Mouse (Mus musculus) myocyte (in vitro differentiated cells): ENCODE data around the gene Spsb2. TPM values are rescaled to one million over a fixed set of nuclear protein-coding genes. Genes with fewer than 3 reads are reported as not detected.

Experiments used
- H3K27me3 ChIP-seq: one replicate; pipeline ENCODE4 v1.6.1; 2011; ENCODE audit not compliant: control insufficient read depth, insufficient read depth, insufficient read length
- H3K36me3 ChIP-seq: one replicate; pipeline ENCODE4 v1.6.1; 2011; ENCODE audit not compliant: control insufficient read depth, insufficient read depth
- H3K4me2 ChIP-seq: one replicate; pipeline ENCODE4 v1.6.1; 2011; ENCODE audit warnings: low read depth, control low read depth
- H3K4me3 ChIP-seq: one replicate; pipeline ENCODE4 v1.5.1; 2011; ENCODE audit warnings: mild to moderate bottlenecking, control low read depth, moderate library complexity
- H3K79me2 ChIP-seq: one replicate; pipeline ENCODE4 v1.6.1; 2011; ENCODE audit not compliant: control insufficient read depth, insufficient read depth
- H3ac ChIP-seq: one replicate; pipeline ENCODE4 v1.6.1; 2011; ENCODE audit not compliant: control insufficient read depth, insufficient read length
- CEBPB ChIP-seq: IDR thresholded peaks from 2 replicates; pipeline ENCODE4 v1.6.1; 2011; ENCODE audit warnings: mild to moderate bottlenecking, moderate library complexity; ENCODE audit not compliant: poor library complexity, insufficient read depth, severe bottlenecking
- E2F4 ChIP-seq: IDR thresholded peaks from one replicate; pipeline ENCODE4 v1.6.1; 2011; ENCODE audit warnings: mild to moderate bottlenecking, control low read depth, moderate library complexity; ENCODE audit not compliant: insufficient read depth
- MAX ChIP-seq: IDR thresholded peaks from one replicate; pipeline ENCODE4 v1.6.1; 2011; ENCODE audit warnings: low read depth, mild to moderate bottlenecking, control low read depth
- MYOD1 ChIP-seq, 3 experiments: IDR thresholded peaks; one replicate each; pipeline ENCODE4 v1.6.1; 2011; ENCODE audit warnings: control low read depth in 2 of 3, low read depth in 2 of 3, mild to moderate bottlenecking in 2 of 3, moderate library complexity in 1 of 3; ENCODE audit not compliant: insufficient read length in 2 of 3, control insufficient read depth in 1 of 3
- MYOG ChIP-seq, 3 experiments: IDR thresholded peaks; one replicate each; pipeline ENCODE4 v1.6.1; 2011; ENCODE audit warnings: control low read depth in 2 of 3, low read depth in 2 of 3, mild to moderate bottlenecking in 2 of 3; ENCODE audit not compliant: insufficient read length in 2 of 3, control insufficient read depth in 1 of 3, insufficient read depth in 1 of 3
- POLR2A ChIP-seq: IDR thresholded peaks from one replicate; pipeline ENCODE4 v1.6.1; 2011; ENCODE audit warnings: low read depth, mild to moderate bottlenecking, control low read depth, moderate library complexity; ENCODE audit not compliant: insufficient read length
- POLR2AphosphoS2 ChIP-seq: IDR thresholded peaks from one replicate; pipeline ENCODE4 v1.6.1; 2011; ENCODE audit warnings: low read depth, control low read depth; ENCODE audit not compliant: insufficient read length
- REST ChIP-seq: IDR thresholded peaks from one replicate; pipeline ENCODE4 v1.6.1; 2011; ENCODE audit warnings: mild to moderate bottlenecking, control low read depth, moderate library complexity; ENCODE audit not compliant: insufficient read depth, insufficient read length
- SRF ChIP-seq: IDR thresholded peaks from one replicate; pipeline ENCODE4 v1.6.1; 2011; ENCODE audit warnings: low read depth; ENCODE audit not compliant: control insufficient read depth, insufficient read length
- TCF12 ChIP-seq: IDR thresholded peaks from one replicate; pipeline ENCODE4 v1.6.1; 2011; ENCODE audit warnings: mild to moderate bottlenecking, control low read depth; ENCODE audit not compliant: poor library complexity, insufficient read depth, severe bottlenecking
- TCF3 ChIP-seq: IDR thresholded peaks from one replicate; pipeline ENCODE4 v1.6.1; 2011; ENCODE audit warnings: low read depth, control low read depth; ENCODE audit not compliant: insufficient read length
- USF1 ChIP-seq: IDR thresholded peaks from one replicate; pipeline ENCODE4 v1.6.1; 2011; ENCODE audit warnings: low read depth, mild to moderate bottlenecking, control low read depth, moderate library complexity
- polyA plus RNA-seq: library from polyadenylated mRNA; unstranded; fragments of >200 nt; fragmentation: generic; extraction: Trizol; gene quantifications from one replicate; pipeline ENCODE4 v1.2.1, GENCODE M21; 2012; ENCODE audit warnings: missing spikeins

The Spsb2 gene
- polyA plus RNA-seq, 1 experiment: 41.2 TPM

DNA sequence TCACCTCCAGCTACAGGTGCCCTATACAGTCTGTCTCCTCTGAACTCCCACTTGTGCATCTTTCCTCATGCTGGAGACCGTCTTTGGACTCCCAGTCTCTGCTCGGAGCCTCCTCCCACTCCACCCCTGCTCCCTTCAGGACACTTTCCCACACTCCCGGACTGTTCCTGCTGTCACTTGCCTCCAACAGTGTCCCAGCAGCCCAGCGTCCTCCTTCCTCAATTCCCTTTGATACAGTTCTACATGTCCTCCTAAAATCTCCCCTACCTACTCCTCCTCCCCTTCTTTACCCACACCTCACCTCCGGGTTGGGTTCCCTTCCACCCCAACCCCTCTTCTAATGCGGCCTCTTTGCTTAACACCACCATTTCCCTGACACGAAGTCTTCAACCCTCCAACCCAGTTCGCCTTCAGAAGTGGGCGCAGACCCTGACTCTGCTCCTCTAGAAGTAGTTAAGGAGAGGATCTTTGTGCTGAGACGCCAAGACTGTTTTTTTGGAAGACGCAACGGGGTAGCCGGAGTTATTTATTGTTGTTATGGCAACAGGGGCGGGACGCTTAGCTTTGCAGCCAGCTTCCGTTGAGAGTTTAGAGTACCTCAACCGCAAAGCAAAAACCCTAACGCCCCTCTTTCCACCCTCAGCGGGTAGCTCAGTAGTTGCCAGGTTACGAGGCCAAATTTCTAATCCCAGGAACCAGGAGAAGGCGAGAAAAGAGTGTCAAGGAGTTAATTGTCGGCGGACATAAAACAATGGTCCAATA lies 29.1 kb upstream of the Spsb2 start, which contains the start of gene Lrrc23:
Gene Lrrc23, minus strand, starts transcription at position 506 of the 762 bp plus-strand sequence.
- Histone ChIP-seq H3K4me3 (no peak within 1 kb of the TSS), H3K79me2 (no peaks in the 10 kb centered on the region), H3K36me3 (no peaks in the 10 kb centered on the region), H3K27me3 (no peaks in the 10 kb centered on the region), H3ac (no peak within 1 kb of the TSS), H3K4me2 (peak within 1 kb of the TSS; percentile 56)
- TF ChIP-seq SRF (no peak), TCF3 (no peak), REST (no peak), USF1 (no peak), MYOG (IDR thresholded peaks at IDR 0.05; ENCODE audit: control insufficient read depth in 1 of 3, insufficient read depth in 1 of 3, insufficient read length in 2 of 3, low read depth in 2 of 3) (no peak), POLR2A (no peak), MAX (no peak), CEBPB (no peak)

- Histone ChIP-seq H3ac (no peak overlapping the region), H3K4me3 (no peak overlapping the region), H3K36me3 (no peaks in the 10 kb centered on the region), H3K27me3 (no peaks in the 10 kb centered on the region), H3K4me2 (peak overlapping the region; percentile 56), H3K79me2 (no peaks in the 10 kb centered on the region)
- TF ChIP-seq TCF12 (no peak), MYOD1 (IDR thresholded peaks at IDR 0.05; ENCODE audit: control insufficient read depth in 1 of 3, insufficient read length in 2 of 3, low read depth in 2 of 3) (no peak), MYOG (IDR thresholded peaks at IDR 0.05; ENCODE audit: control insufficient read depth in 1 of 3, insufficient read depth in 1 of 3, insufficient read length in 2 of 3, low read depth in 2 of 3) (no peak), SRF (no peak), TCF3 (no peak), E2F4 (no peak), MAX (no peak), POLR2A (no peak), CEBPB (no peak), REST (no peak)
These were observed 28.5 kb upstream of the Spsb2 start for GRCm38 (mm10) chr6:124779984-124780416.

GRCm38 (mm10) chr6:124780917-124781316 lies 27.5 kb upstream of the Spsb2 start:
- no peak overlapping the region for H3K4me3 ChIP-seq
- H3K36me3 ChIP-seq: no peaks in the 10 kb centered on the region
- no peak overlapping the region for H3K4me2 ChIP-seq
- H3K79me2 ChIP-seq: no peaks in the 10 kb centered on the region
- H3ac ChIP-seq: no peak overlapping the region
- TF ChIP-seq CEBPB (no peak), E2F4 (no peak), MAX (no peak), POLR2AphosphoS2 (no peak)
- H3K27me3 ChIP-seq: no peaks in the 10 kb centered on the region

DNA sequence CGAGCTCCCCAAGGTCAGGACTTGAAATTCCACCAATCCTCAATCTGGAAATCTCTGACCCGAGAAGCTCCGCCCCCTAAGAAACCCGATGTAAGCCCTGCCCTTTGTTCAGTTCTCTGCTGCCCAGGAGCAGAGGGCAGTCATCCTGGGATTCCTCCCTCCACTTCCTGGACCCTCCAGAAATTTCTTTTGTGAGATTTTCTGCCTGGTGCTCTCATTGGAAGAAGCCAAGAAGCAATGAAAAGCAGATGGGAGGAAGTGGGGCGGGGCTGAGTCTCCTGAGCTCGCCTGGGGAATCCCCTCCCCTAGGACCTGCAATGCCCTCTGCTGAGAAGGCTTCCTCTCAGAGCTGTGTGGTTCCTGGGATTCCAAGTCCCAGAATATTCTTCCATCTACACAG lies 26.0 kb upstream of the Spsb2 start:
- H3K36me3 ChIP-seq: no peaks in the 10 kb centered on the region
- H3ac ChIP-seq: no peak overlapping the region
- H3K4me2 ChIP-seq: peak overlapping the region; percentile 47
- H3K4me3 ChIP-seq: no peak overlapping the region
- H3K27me3 ChIP-seq: no peaks in the 10 kb centered on the region
- no peak for TF ChIP-seq TCF12
- TF ChIP-seq TCF3: no peak
- TF ChIP-seq MYOG (IDR thresholded peaks at IDR 0.05; ENCODE audit: control insufficient read depth in 1 of 3, insufficient read depth in 1 of 3, insufficient read length in 2 of 3, low read depth in 2 of 3): no peak
- TF ChIP-seq POLR2AphosphoS2: no peak
- TF ChIP-seq MYOD1 (IDR thresholded peaks at IDR 0.05; ENCODE audit: control insufficient read depth in 1 of 3, insufficient read length in 2 of 3, low read depth in 2 of 3): no peak
- no peak for TF ChIP-seq USF1
- no peak for TF ChIP-seq MAX
- no peak for TF ChIP-seq REST
- TF ChIP-seq SRF: no peak
- TF ChIP-seq POLR2A: no peak
- TF ChIP-seq CEBPB: no peak
- TF ChIP-seq E2F4: no peak
- no peaks in the 10 kb centered on the region for H3K79me2 ChIP-seq

- no peak overlapping the region for H3K4me3 ChIP-seq
- H3K27me3 ChIP-seq: no peaks in the 10 kb centered on the region
- H3K79me2 ChIP-seq: no peaks in the 10 kb centered on the region
- TF ChIP-seq MAX: no peak
- no peak for TF ChIP-seq MYOG (IDR thresholded peaks at IDR 0.05; ENCODE audit: control insufficient read depth in 1 of 3, insufficient read depth in 1 of 3, insufficient read length in 2 of 3, low read depth in 2 of 3)
- TF ChIP-seq TCF12: no peak
- no peak for TF ChIP-seq SRF
- TF ChIP-seq REST: no peak
- no peak for TF ChIP-seq USF1
- no peak for TF ChIP-seq E2F4
- no peak for TF ChIP-seq POLR2A
- no peak for TF ChIP-seq TCF3
- TF ChIP-seq MYOD1 (IDR thresholded peaks at IDR 0.05; ENCODE audit: control insufficient read depth in 1 of 3, insufficient read length in 2 of 3, low read depth in 2 of 3): no peak
- no peak for TF ChIP-seq POLR2AphosphoS2
- no peak overlapping the region for H3ac ChIP-seq
- H3K4me2 ChIP-seq: no peak overlapping the region
- no peaks in the 10 kb centered on the region for H3K36me3 ChIP-seq
These were observed 21.6 kb upstream of the Spsb2 start for GRCm38 (mm10) chr6:124786756-124787420.
